Mouse (Mus musculus): ENCODE measurements around the gene Rho. TPM values are rescaled to one million over a fixed set of nuclear protein-coding genes. Genes with fewer than 3 reads are reported as not detected.

Gene Rho
- polyA plus RNA-seq, 1 experiment from 2014 or later = 0.17 TPM

DNA sequence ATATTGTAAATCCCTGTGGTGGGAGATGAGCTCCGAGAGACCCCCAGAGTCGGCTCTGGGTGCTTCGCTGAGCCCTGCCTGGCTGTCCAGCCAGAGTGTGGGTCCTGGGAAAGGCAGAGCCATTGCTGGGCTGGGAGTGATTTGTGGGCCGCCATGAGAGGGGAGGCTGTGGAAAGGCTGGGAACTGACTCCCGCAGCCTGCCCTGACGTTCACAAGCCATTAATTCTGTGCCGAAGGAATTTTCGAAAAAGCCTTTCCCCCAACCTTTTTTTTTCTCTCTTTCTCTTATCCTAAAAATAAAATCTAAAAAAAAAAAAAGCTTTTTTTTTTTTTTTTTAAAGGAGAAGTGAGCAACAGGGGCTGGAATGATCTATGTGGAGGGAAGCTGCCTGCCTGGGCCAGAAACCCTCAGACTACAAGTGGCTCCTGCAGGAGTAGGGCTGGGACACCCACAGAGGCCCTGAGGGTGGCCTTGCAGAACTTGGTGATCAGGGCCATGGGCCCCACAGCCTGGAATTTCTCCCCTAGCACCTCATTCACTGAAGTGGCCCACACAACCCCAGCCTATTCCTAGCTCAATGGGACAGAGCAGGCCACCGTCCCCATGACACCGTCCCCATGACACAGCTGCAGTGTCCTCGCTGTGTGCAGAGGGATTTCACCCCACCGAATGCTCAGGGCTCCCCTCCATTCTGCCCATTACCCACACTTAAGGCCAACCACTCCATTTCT, 51.9 kb downstream of the Rho start:
- Histone ChIP-seq H3K4me1 (peaks cover 42% of the 10 kb centered on the region), H3K4me2 (replicated peaks) (no peak overlapping the region), H3K36me3 (no peaks in the 10 kb centered on the region), H3K27me3 (no peaks in the 10 kb centered on the region; the same call in 1 of the 2 replicates), H3K9ac (no peak overlapping the region), H3K4me3 (no peak overlapping the region), H3K27ac (peak overlapping the region; percentile 31), H3K9me3 (no peaks in the 10 kb centered on the region)
- no peak for ATAC-seq (ENCODE audit: insufficient number of reproducible peaks, insufficient read depth, low FRiP score, low TSS enrichment)
- WGBS = 65% methylated on average over 12 of the region's 12 CpGs

GRCm38 (mm10) chr6:115984580-115984979, 53.0 kb downstream of the Rho start:
- peak overlapping the region; percentile 41; the same call in 1 of the 2 replicates for H3K27ac ChIP-seq
- H3K9me3 ChIP-seq = no peaks in the 10 kb centered on the region
- no peak overlapping the region for H3K4me2 ChIP-seq (replicated peaks)
- no peak overlapping the region for H3K4me3 ChIP-seq
- peaks cover 42% of the 10 kb centered on the region for H3K4me1 ChIP-seq
- peaks cover 3% of the 10 kb centered on the region; the same call in 1 of the 2 replicates for H3K27me3 ChIP-seq
- ATAC-seq (ENCODE audit: insufficient number of reproducible peaks, insufficient read depth, low FRiP score, low TSS enrichment) = no peak
- no peaks in the 10 kb centered on the region for H3K36me3 ChIP-seq
- no peak overlapping the region for H3K9ac ChIP-seq
- 62% methylated on average over 7 of the region's 7 CpGs for WGBS

- Histone ChIP-seq H3K4me1 (peaks cover 34% of the 10 kb centered on the region), H3K9ac (0 out of 2 replicates have a peak overlapping the region, but pooled peaks have one; percentile 8), H3K27ac (peak overlapping the region; percentile 41; the same call in 1 of the 2 replicates), H3K4me3 (no peak overlapping the region; the same call in 1 of the 2 replicates), H3K36me3 (no peaks in the 10 kb centered on the region), H3K9me3 (no peaks in the 10 kb centered on the region), H3K4me2 (replicated peaks) (peak overlapping the region; percentile 11), H3K27me3 (peaks cover 5% of the 10 kb centered on the region)
- WGBS = 54% methylated on average over 9 of the region's 9 CpGs
- ATAC-seq (ENCODE audit: insufficient number of reproducible peaks, insufficient read depth, low FRiP score, low TSS enrichment) = no peak
Measured at GRCm38 (mm10) chr6:115985622-115986021, 54.1 kb downstream of the Rho start.

DNA sequence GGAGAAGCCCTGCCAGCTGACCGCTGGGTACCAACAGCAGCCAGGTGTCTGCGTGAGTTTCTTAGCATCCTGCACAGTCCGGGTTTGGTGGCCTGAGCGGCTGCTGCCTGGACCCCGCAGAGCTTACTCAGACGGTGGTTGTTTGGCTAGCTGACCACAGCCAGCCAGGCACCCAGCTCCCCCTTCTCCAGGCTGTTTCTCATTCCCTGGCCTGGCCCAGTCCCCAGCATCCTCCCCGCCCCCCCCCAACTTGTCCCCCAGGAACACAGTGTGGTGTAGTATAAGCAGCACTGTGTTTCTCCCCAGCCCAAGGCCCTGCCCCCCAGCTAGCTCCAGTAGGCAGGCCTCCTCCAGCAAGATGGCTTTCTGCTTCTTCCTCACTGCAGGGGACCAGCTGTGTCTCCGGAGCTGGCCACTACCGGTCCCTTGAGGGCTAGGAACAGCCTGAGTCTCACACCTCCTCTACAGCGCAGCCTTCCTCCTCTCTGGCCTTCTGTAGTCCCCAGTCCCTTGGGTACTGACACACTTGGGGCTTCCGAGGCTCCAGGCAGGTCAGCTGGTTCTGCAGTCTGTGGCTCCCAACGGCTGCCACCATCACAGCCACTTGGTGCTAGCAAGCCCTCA, 55.0 kb downstream of the Rho start:
- Histone ChIP-seq H3K27ac (0 out of 2 replicates have a peak overlapping the region, but pooled peaks have one; percentile 41), H3K9ac (peak overlapping the region; percentile 24; the same call in 1 of the 2 replicates), H3K4me1 (peaks cover 42% of the 10 kb centered on the region), H3K9me3 (no peaks in the 10 kb centered on the region), H3K4me2 (replicated peaks) (peak overlapping the region; percentile 22), H3K27me3 (peaks cover 15% of the 10 kb centered on the region), H3K4me3 (no peak overlapping the region), H3K36me3 (no peaks in the 10 kb centered on the region)
- 37% methylated on average over 12 of the region's 12 CpGs for WGBS
- no peak for ATAC-seq (ENCODE audit: insufficient number of reproducible peaks, insufficient read depth, low FRiP score, low TSS enrichment)

DNA sequence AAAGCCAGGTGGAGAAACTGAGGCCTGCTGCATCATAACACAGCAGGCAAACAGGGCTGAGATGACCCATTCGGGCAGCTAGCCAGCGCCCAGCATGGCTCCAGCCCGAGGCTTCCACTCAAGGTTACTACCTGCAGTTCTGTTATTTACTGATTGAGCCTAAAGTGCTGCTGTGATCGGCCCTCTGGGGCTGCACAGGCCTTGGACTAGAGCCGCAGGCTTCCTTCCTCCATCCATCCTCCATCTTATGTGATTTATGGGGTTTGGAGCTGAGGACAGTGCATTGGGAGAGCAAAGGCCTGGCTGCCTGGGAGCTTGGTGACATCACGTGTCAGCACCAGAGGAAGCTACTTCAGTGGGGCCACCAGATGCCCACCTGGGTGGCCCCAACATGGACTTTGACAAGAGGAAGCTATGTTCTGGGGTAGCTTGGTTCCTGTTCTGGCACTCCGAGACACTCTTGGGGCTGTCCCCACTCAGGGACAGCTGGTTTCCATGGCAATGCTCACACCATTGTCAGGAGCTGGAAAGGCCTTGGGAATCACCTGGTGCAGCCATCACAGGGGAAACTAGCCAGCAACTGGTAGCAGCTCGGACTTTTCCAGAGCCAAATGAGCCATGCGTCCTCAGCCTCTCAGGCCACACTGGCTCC, 55.7 kb downstream of the Rho start:
- Histone ChIP-seq H3K4me3 (no peak overlapping the region), H3K9ac (0 out of 2 replicates have a peak overlapping the region, but pooled peaks have one; percentile 24), H3K27ac (0 out of 2 replicates have a peak overlapping the region, but pooled peaks have one; percentile 17), H3K36me3 (no peaks in the 10 kb centered on the region), H3K4me2 (replicated peaks) (peak overlapping the region; percentile 22), H3K27me3 (peaks cover 21% of the 10 kb centered on the region), H3K9me3 (no peaks in the 10 kb centered on the region), H3K4me1 (peaks cover 48% of the 10 kb centered on the region)
- ATAC-seq (ENCODE audit: insufficient number of reproducible peaks, insufficient read depth, low FRiP score, low TSS enrichment) = no peak
- 65% methylated on average over 9 of the region's 9 CpGs for WGBS

GRCm38 (mm10) chr6:115989032-115989431, 57.5 kb downstream of the Rho start:
- H3K9ac ChIP-seq = 0 out of 2 replicates have a peak overlapping the region, but pooled peaks have one; percentile 0
- H3K4me3 ChIP-seq = peak overlapping the region; percentile 1; the same call in 1 of the 2 replicates
- 76% methylated on average over 5 of the region's 5 CpGs for WGBS
- H3K27ac ChIP-seq = no peak overlapping the region
- H3K9me3 ChIP-seq = no peaks in the 10 kb centered on the region
- peaks cover 39% of the 10 kb centered on the region for H3K27me3 ChIP-seq
- no peaks in the 10 kb centered on the region for H3K36me3 ChIP-seq
- ATAC-seq (ENCODE audit: insufficient number of reproducible peaks, insufficient read depth, low FRiP score, low TSS enrichment) = no peak
- peak overlapping the region; percentile 13; the same call in 1 of the 2 replicates for H3K4me2 ChIP-seq (replicated peaks)
- H3K4me1 ChIP-seq = peaks cover 59% of the 10 kb centered on the region

GRCm38 (mm10) chr6:115989607-115990006, 58.1 kb downstream of the Rho start:
- peak overlapping the region; percentile 4; the same call in 1 of the 2 replicates for H3K4me3 ChIP-seq
- no peaks in the 10 kb centered on the region for H3K36me3 ChIP-seq
- ATAC-seq (ENCODE audit: insufficient number of reproducible peaks, insufficient read depth, low FRiP score, low TSS enrichment) = no peak
- H3K9ac ChIP-seq = 0 out of 2 replicates have a peak overlapping the region, but pooled peaks have one; percentile 0
- WGBS = 68% methylated on average over 4 of the region's 4 CpGs
- H3K4me1 ChIP-seq = peaks cover 61% of the 10 kb centered on the region
- H3K27me3 ChIP-seq = peaks cover 45% of the 10 kb centered on the region
- H3K9me3 ChIP-seq = no peaks in the 10 kb centered on the region
- H3K27ac ChIP-seq = no peak overlapping the region
- H3K4me2 ChIP-seq (replicated peaks) = peak overlapping the region; percentile 13; the same call in 1 of the 2 replicates

Other genes with a start within 250 kb of the Rho start
- gene Tmem40, start 169.3 kb upstream of the Rho start, polyA plus RNA-seq (2016; fragmentation: Nextera tagmentation; extraction: Ambion mirVana) = 2.7 and 2.8 TPM in 2 replicates
- gene Cand2, start 157.2 kb upstream of the Rho start, polyA plus RNA-seq (2016; fragmentation: Nextera tagmentation; extraction: Ambion mirVana) = 61.3 and 62.5 TPM in 2 replicates
- 1,977 and 2,016 TPM in 2 replicates for gene Rpl32, start 123.0 kb upstream of the Rho start, polyA plus RNA-seq (2016; fragmentation: Nextera tagmentation; extraction: Ambion mirVana)
- 0.89 and 1.00 TPM in 2 replicates for gene Efcab12, start 93.3 kb upstream of the Rho start, polyA plus RNA-seq (2016; fragmentation: Nextera tagmentation; extraction: Ambion mirVana)
- gene Mbd4, start 78.4 kb upstream of the Rho start, polyA plus RNA-seq (2016; fragmentation: Nextera tagmentation; extraction: Ambion mirVana) = 28.4 and 28.8 TPM in 2 replicates
- 30.7 and 33.4 TPM in 2 replicates for gene Ift122, start 78.3 kb upstream of the Rho start, polyA plus RNA-seq (2016; fragmentation: Nextera tagmentation; extraction: Ambion mirVana)
- not detected in 2 replicates for gene H1foo, start 13.2 kb downstream of the Rho start, polyA plus RNA-seq (2016; fragmentation: Nextera tagmentation; extraction: Ambion mirVana)
- 33.1 and 40.5 TPM in 2 replicates for gene Plxnd1, start 63.3 kb downstream of the Rho start, polyA plus RNA-seq (2016; fragmentation: Nextera tagmentation; extraction: Ambion mirVana)

All from embryonic facial prominence, embryonic 12.5 days (tissue).